ENCODE assay signal across 25 mouse cellular contexts in genomic region chr1:131641565-131641964, GRCm38 (mm10). TPM values are rescaled to one million over a fixed set of nuclear protein-coding genes. Genes with fewer than 3 reads are reported as not detected.
DNase-seq lines count a peak whose midpoint lies in the region; ATAC-seq lines count a peak whose summit lies in the region.
"Had no signal": no experiment of that assay in that cellular context is flagged by ENCODE, and none has a peak within 500 bp of the region (broad histone marks: within the 10 kb centered on the region; RNA-seq: fewer than 3 reads in every experiment).

No protein-coding gene starts in this region.

- H3K36me3 ChIP-seq in erythroblast, embryonic 14.5 days (ENCODE audit: control insufficient read depth), result peaks cover 35% of the 10 kb centered on the region
- peaks cover 20% of the 10 kb centered on the region for H3K36me3 ChIP-seq in liver, embryonic 15.5 days (replicated peaks)
- H3K36me3 ChIP-seq: embryonic facial prominence, embryonic 10.5 days; embryonic facial prominence, embryonic 12.5 days; forebrain, embryonic 15.5 days had no signal

- no peak overlapping the region for H3K27ac ChIP-seq in liver, embryonic 15.5 days (replicated peaks)
- H3K27ac ChIP-seq: embryonic facial prominence, embryonic 10.5 days; embryonic facial prominence, embryonic 12.5 days; forebrain, embryonic 13.5 days; forebrain, embryonic 15.5 days had no signal

- peaks cover 9% of the 10 kb centered on the region for H3K9me3 ChIP-seq in erythroblast, embryonic 14.5 days (ENCODE audit: control insufficient read depth, low read length)
- 0 out of 2 replicates have a peak, but pooled peaks cover 4% of the 10 kb centered on the region for H3K9me3 ChIP-seq in liver, embryonic 15.5 days (replicated peaks)
- H3K9me3 ChIP-seq: embryonic facial prominence, embryonic 10.5 days; embryonic facial prominence, embryonic 12.5 days; forebrain, embryonic 13.5 days; forebrain, embryonic 15.5 days had no signal

- peaks cover 32% of the 10 kb centered on the region for H3K4me1 ChIP-seq in erythroblast, embryonic 14.5 days (ENCODE audit: control insufficient read depth)
- H3K4me1 ChIP-seq in liver, embryonic 15.5 days (replicated peaks), result peaks cover 23% of the 10 kb centered on the region
- H3K4me1 ChIP-seq: embryonic facial prominence, embryonic 10.5 days; embryonic facial prominence, embryonic 12.5 days; forebrain, embryonic 13.5 days; forebrain, embryonic 15.5 days had no signal

- ATAC-seq in erythroblast, adult 5-6 weeks (replicated peaks; ENCODE audit: low FRiP score, poor library complexity, severe bottlenecking), result no peak
- ATAC-seq in liver, embryonic 15.5 days (ENCODE audit: insufficient read depth), result no peak
- ATAC-seq: activated CD4-positive, CD25-positive, alpha-beta regulatory T cell, adult 4 months; CD4-positive, CD25-positive, alpha-beta regulatory T cell, adult 4 months; forebrain, embryonic 13.5 days; forebrain, embryonic 15.5 days; forebrain, postnatal 0 days; Patski had no signal

- 93% methylated on average over 13 of the region's 13 CpGs for WGBS in liver, embryonic 15.5 days (ENCODE audit: insufficient replicate concordance)

- DNase-seq in liver, result no peak
- no peak for DNase-seq in urinary bladder, postnatal 25 days (ENCODE audit: low spot score)
- DNase-seq: adrenal gland, adult 8-10 months; adrenal gland, postnatal 14 days; adrenal gland, postnatal 36 days; B cell, adult 2 months; cerebellum, adult 11-12 months; cerebellum, adult 2 months; cerebellum, adult 9-10 months; cerebellum, postnatal 10 days; cerebellum, postnatal 25 days; forebrain, postnatal 0 days had no signal

- H3K27me3 ChIP-seq in erythroblast, embryonic 14.5 days (ENCODE audit: control insufficient read depth), result no peaks in the 10 kb centered on the region
- no peaks in the 10 kb centered on the region for H3K27me3 ChIP-seq in liver, embryonic 15.5 days
- H3K27me3 ChIP-seq: embryonic facial prominence, embryonic 12.5 days; forebrain, embryonic 13.5 days; forebrain, embryonic 15.5 days had no signal

- 0 out of 2 replicates have a peak overlapping the region, but pooled peaks have one; percentile 3 for H3K4me2 ChIP-seq in liver, embryonic 15.5 days
- H3K4me2 ChIP-seq: embryonic facial prominence, embryonic 12.5 days; forebrain, embryonic 13.5 days; forebrain, embryonic 15.5 days had no signal

- H3K4me3 ChIP-seq in erythroblast, embryonic 14.5 days (replicated peaks), result peak overlapping the region; percentile 65
- H3K4me3 ChIP-seq in liver, embryonic 15.5 days (replicated peaks), result no peak overlapping the region
- H3K4me3 ChIP-seq: embryonic facial prominence, embryonic 10.5 days; embryonic facial prominence, embryonic 12.5 days; forebrain, embryonic 13.5 days; forebrain, embryonic 15.5 days had no signal

- no peak overlapping the region for H3K9ac ChIP-seq in liver, embryonic 15.5 days
- H3K9ac ChIP-seq: embryonic facial prominence, embryonic 12.5 days; forebrain, embryonic 13.5 days; forebrain, embryonic 15.5 days; forebrain, postnatal 0 days had no signal

RNA-seq across cellular contexts. Expression of gene Ctse, which starts 3.5 kb away (rescaled TPM):
- 13.6 and 33.2 TPM in 2 replicates for polyA plus RNA-seq in erythroblast, embryonic 14.5 days (2012)
- 1,800 and 1,836 TPM in 2 replicates for total RNA-seq in erythroblast, adult 5-6 weeks (2015; ENCODE audit: low replicate concordance)
- total RNA-seq in erythroblast, adult 5-6 weeks (2017; ENCODE audit: low replicate concordance), result 1,272 and 1,472 TPM in 2 replicates
- 25.2 and 29.9 TPM in 2 replicates for polyA plus RNA-seq in liver, embryonic 15.5 days (2015; fragmentation: Nextera tagmentation; extraction: Ambion mirVana)
- total RNA-seq: ES-E14 had no signal
- polyA plus RNA-seq: cortical plate, adult 2 months; embryonic facial prominence, embryonic 10.5 days; forebrain, embryonic 13.5 days; forebrain, embryonic 15.5 days; Patski had no signal

RNA-seq across cellular contexts. Expression of gene Avpr1b, which starts 42.5 kb away (rescaled TPM):
- not detected in 2 replicates for polyA plus RNA-seq in erythroblast, embryonic 14.5 days (2012)
- not detected in 2 replicates for total RNA-seq in erythroblast, adult 5-6 weeks (2015; ENCODE audit: low replicate concordance)
- total RNA-seq in erythroblast, adult 5-6 weeks (2017; ENCODE audit: low replicate concordance), result not detected in 2 replicates
- polyA plus RNA-seq in liver, embryonic 15.5 days (2015; fragmentation: Nextera tagmentation; extraction: Ambion mirVana), result not detected in 2 replicates
- total RNA-seq: adrenal gland, adult 18-20 months; adrenal gland, adult 8-10 months; adrenal gland, postnatal 36 days; ES-E14; forebrain, postnatal 0 days had no signal
- polyA plus RNA-seq: CD4-positive, CD25-positive, alpha-beta regulatory T cell, adult 4 months; cerebellum, adult 2 months; cortical plate, adult 2 months; embryonic facial prominence, embryonic 10.5 days; embryonic facial prominence, embryonic 12.5 days; forebrain, embryonic 13.5 days; forebrain, embryonic 15.5 days; forebrain, postnatal 0 days; Patski had no signal

RNA-seq across cellular contexts. Expression of gene Rab7b, which starts 46.9 kb away (rescaled TPM):
- polyA plus RNA-seq in erythroblast, embryonic 14.5 days (2012), result not detected in 2 replicates
- total RNA-seq in erythroblast, adult 5-6 weeks (2015; ENCODE audit: low replicate concordance), result 0.58 and 1.0 TPM in 2 replicates
- total RNA-seq in erythroblast, adult 5-6 weeks (2017; ENCODE audit: low replicate concordance), result 2.6 and 7.2 TPM in 2 replicates
- 1.2 TPM in 2 replicates for polyA plus RNA-seq in liver, embryonic 15.5 days (2015; fragmentation: Nextera tagmentation; extraction: Ambion mirVana)
- polyA plus RNA-seq: activated CD4-positive, CD25-positive, alpha-beta regulatory T cell, adult 4 months had no signal
